Mouse (Mus musculus) T-cell, adult 2 months (primary cell): ENCODE results near the gene Cmtm1.
"Not testable (repeated sequence)": the region's sequence is repeated elsewhere in the genome, so short reads cannot be mapped to it uniquely, and the experiment has no call there.

ENCODE experiments used
- DNase-seq: peaks from one replicate; pipeline ENCODE4 v3.0.0; 2022; ENCODE audit warnings: low spot score

Gene Cmtm1

GRCm38 (mm10) chr8:104321267-104321666, 11.3 kb upstream of the Cmtm1 start, which contains the start of gene Gm11020:
Gene Gm11020, plus strand, starts transcription at chr8:104321567.
- not testable (repeated sequence) for DNase-seq

GRCm38 (mm10) chr8:104313311-104313710, 3.4 kb upstream of the Cmtm1 start:
- DNase-seq, result no peak

DNA sequence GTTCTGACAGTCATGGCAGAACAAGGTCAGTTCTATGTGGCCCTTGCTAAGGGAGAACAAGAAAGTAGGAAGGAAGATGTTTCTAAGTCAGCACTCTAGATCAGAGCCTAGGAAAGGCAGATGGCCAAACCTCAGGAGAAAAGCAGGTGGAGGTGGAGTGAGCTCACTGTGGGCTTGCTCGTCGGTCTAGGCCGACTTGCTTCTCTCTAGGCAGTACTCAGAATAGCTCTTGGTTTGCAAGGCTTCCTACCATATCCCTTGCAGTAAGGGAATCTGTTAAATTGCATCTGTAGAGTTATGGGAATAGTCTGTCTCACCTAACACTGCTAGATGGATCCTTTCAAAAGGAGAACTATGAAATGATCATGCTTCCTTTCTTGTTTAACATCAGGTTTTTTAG, 2.1 kb upstream of the Cmtm1 start:
- DNase-seq, result not testable (repeated sequence)

DNA sequence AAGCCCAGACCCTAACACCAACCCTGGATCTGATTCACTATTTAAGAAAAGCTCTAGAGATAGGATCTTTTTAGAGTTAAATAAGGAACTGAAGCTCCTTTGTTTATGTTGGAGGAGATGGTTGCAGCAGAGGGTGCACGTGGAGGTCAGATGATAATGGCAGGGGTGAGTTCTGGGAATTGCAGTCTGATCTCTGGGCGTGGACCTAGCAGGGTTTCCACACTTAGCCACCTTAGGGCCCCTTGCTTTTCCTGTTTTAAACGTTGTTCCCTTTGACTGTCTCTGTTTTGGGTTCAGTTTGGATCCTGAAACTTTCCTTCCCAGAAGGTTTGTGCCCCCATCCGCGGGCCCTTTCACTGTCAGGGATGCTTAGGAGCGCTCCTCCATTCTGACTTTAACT, 1.6 kb downstream of the Cmtm1 start:
- not testable (repeated sequence) for DNase-seq

GRCm38 (mm10) chr8:104304962-104305361, 5.0 kb downstream of the Cmtm1 start:
- no peak for DNase-seq

DNA sequence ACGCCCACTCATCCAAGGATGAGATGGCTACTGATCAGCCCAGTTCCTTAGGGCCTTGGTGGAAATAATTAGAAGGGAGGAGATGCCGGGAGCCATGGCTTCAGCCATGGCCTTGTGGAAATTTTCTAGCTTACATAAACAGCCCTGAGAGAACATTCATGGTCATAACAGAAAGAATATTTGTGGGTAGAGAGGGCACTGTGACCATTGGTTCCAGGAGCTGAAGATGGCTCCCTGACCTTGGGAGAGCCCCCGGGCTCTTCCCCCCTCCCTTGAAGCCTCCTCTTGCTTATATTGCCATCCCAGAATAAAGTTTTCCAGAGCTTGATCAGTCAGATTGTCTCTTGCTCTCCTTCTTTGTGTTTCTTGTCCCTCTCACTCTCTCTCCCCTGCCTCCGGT, 7.4 kb downstream of the Cmtm1 start:
- DNase-seq, result not testable (repeated sequence)

- not testable (repeated sequence) for DNase-seq
Measured at GRCm38 (mm10) chr8:104301577-104301976, 8.4 kb downstream of the Cmtm1 start.

DNA sequence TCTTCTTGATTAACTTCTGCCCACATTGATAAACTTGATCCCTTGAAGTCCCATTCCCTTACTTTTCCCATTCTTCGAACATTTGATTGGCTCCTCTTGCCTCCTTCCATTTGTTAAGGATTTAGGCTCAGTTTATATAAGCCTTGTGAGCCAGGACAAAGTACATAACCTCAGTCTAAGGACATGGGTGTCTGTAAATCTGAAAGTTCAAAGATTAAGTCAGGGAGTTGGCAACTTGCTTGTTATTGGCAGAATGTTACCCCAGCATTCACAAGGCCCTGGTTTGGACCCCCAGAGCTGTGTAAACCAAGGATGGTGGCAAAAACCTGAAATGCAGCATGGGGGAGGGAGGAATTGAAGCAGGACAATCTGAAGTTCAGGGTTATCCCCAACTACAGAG, 15.5 kb downstream of the Cmtm1 start:
- no peak for DNase-seq

GRCm38 (mm10) chr8:104293081-104293480, 16.9 kb downstream of the Cmtm1 start, which contains the start of gene Cmtm2a:
Gene Cmtm2a, minus strand, starts transcription at chr8:104293181.
- not testable (repeated sequence) for DNase-seq

GRCm38 (mm10) chr8:104268937-104269440, 41.0 kb downstream of the Cmtm1 start:
- no peak for DNase-seq

DNA sequence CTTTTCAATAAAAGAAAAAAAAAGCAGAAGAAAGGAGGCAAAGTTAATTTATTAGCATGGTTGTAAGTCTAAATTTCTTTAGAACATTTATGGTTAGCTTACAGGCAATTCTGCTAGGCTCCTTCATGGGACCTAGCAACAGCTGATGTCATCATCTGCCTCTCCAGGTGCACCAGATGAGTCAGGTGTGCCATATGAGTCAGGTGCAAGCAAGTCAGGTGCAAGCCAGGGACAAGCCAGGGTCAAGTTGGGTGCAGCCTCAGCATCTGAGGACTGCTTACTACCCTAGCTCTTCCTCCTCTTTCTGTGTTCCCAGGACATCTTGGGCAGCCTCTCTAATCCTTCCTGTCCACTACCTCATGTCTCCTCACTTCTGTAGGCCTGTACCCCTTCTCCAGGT, 41.6 kb downstream of the Cmtm1 start:
- DNase-seq, result no peak

DNA sequence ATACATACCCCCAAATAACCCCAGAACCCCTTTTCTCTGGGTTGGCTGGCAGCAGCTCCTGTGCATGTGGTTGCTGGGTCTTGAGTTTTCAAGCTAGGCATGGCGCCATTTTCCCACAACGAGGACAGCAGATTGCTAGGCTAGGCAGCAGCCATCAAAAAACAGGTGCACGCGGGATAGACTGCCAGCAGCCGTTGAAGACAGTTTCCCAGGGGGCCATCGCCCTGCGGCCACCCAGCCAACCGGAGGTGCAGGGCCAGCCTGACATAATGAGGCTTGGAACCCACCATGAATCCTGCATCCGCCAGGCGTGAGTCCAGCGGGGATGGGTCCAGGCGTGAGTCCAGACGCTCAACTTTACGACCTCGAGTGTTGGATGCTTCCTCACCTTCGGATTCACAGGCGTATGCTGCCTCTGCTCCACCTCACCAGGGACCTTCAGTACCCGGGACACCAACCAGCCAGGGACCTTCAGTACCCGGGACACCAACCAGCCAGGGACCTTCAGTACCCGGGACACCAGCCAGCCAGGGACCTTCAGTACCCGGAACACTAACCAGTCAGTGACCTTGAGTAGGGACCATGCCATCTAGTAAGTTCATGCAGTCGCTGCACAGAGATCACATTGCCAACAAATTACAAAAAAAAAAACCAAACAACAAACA, 45.5 kb downstream of the Cmtm1 start:
- not testable (repeated sequence) for DNase-seq

DNA sequence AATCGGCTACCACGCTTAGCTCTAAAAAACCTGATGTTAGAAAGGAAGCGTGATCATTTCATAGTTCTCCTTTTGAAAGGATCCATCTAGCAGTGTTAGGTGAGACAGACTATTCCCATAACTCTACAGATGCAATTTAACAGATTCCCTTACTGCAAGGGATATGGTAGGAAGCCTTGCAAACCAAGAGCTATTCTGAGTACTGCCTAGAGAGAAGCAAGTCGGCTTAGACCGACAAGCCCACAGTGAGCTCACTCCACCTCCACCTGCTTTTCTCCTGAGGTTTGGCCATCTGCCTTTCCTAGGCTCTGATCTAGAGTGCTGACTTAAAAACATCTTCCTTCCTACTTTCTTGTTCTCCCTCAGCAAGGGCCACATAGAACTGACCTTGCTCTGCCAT, 48.1 kb downstream of the Cmtm1 start:
- not testable (repeated sequence) for DNase-seq

DNA sequence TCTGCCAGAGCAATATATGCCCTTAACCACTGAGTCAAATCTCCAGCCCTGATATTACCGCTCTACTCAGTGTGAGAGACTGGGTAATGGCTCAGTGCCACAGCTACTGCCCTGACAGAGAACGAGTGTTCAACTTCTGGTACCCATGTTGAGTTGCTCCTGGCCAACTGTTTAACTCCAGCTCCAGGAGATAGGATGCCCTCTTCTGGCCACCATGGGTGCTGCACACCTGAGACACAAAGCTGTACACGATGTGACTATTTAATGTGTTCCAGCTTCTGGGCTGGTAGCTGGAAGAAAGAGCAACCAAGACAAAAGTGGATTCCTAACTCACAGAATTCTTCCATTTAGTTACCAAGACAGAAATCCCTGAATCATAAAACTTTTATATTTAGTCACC, 56.9 kb downstream of the Cmtm1 start:
- DNase-seq, result peak; percentile 72

- DNase-seq, result no peak
Measured at GRCm38 (mm10) chr8:104251461-104251860, 58.5 kb downstream of the Cmtm1 start.

DNA sequence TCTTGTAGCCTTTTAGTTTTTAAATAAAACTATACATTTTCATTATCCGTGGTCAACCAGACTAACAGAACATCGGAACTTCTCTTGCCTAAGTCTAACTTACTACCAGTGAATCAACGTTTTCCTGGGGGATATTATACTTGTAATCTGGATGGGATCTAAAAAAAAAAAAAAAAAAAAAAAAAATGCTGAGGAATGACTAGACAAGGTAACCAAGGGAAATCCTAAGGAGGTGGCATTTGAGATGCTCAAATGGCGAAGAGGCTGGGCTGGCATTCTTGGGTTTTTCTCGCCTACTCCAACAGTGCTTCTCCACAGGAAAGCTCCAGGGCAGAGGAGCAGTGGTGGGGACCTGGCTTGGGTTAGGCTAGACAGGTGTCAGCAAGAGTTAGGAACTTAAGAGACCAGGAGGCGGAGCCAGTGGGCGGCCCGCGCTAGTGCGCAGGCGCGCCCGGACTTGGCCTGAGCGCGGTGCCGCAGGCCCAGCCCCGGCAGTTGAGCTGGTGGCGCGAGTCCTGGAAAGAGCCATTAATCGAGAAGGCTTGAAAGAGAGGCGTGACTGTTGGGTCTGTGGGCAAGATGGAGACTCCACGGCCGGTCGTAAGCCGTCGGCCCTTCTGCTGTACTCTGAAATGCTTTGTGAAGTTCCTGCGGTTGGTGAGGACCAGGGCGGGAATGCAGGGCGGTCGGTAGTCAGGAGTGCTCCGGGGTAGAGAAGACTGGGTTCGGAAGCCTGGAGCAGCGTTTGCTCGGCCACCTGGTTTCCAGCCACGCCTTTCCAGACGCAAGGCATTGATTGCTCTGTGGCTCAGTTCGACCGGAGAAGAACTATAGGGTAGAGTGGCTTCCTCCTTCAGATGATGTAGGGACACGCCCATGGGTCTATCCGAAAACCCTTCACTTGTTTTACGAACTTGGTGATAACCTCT, 59.2 kb downstream of the Cmtm1 start, which contains the start of gene Cklf:
Gene Cklf (plus strand): TSS at position 423 of the 929 bp plus-strand sequence.
- DNase-seq, result peak; percentile 72

- DNase-seq, result no peak
Measured at GRCm38 (mm10) chr8:104249442-104249996, 60.4 kb downstream of the Cmtm1 start.

GRCm38 (mm10) chr8:104248276-104248675, 61.7 kb downstream of the Cmtm1 start, which contains the start of gene Tk2:
Gene Tk2, minus strand, starts transcription at chr8:104248558.
- peak; percentile 81 for DNase-seq

DNA sequence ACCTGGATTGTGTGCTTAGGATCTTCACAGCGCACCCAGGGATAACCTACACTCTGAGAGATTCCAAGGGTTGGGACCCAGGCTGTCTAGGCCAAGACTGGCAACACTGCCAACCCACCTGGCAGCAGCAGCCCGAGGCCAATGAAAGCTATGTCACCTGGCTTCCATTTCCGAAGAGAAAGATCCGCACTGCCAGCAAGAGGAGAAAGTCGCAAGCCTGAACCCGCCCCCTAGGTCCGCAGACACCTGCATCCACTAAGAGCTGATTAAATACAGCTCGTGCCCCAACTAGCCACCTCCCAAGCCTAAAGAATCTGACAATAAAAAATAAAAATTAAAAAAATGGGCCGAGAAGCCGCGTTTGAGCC, 62.1 kb downstream of the Cmtm1 start:
- DNase-seq, result peak; percentile 53

- DNase-seq, result peak; percentile 80
Measured at GRCm38 (mm10) chr8:104247054-104247907, 62.7 kb downstream of the Cmtm1 start.

DNA sequence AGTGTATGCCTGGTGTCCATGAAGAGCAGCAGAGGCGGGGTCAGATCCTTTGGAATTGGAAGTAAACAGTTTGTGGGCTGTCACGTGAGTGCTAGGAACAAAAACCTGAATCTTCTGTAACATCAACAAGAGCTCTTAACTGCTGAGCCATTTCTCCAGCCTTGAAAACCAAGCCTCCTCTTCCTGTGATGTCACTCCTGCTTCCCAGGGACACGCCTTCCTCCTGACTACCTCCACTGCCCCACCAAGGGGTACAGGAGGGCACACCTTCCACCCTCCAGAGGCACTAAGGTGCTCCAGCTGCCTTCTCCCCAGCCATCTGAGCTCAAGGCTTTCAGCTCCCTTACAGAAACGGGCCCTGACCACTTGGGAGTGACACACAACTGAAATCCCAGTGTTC, 63.3 kb downstream of the Cmtm1 start:
- DNase-seq, result no peak
